Mouse (Mus musculus) right cerebral cortex, postnatal 4 days (tissue): ENCODE measurements around the gene Snap47.
A peak's percentile ranks its signal among the peaks of the same experiment; 100 is the strongest.

ENCODE experiments used
- DNase-seq: peaks from one replicate; pipeline ENCODE4 v3.0.0-alpha.2; 2022

The Snap47 gene

DNA sequence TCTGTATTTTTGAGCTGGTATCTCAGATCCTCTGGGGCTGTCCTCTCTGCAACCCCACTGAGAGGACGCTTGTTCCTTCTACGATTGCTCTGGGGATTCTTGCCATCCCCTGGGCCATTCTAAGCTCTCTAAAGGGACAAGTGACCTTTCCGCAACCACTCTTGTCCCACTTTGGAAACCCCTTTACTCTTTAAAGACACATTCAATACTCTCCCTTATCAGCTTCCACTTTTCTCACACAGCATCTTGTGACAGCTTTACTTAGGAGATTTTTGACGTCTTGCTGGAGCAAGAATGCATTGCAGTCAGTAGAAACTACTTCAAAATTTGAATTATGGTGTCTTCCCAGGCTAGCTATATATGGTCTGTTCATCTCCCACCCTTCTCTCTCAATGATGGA lies at the start of gene Snap47:
Gene Snap47 (minus strand): TSS at position 101 of the 400 bp plus-strand sequence.
- no peak for DNase-seq

DNA sequence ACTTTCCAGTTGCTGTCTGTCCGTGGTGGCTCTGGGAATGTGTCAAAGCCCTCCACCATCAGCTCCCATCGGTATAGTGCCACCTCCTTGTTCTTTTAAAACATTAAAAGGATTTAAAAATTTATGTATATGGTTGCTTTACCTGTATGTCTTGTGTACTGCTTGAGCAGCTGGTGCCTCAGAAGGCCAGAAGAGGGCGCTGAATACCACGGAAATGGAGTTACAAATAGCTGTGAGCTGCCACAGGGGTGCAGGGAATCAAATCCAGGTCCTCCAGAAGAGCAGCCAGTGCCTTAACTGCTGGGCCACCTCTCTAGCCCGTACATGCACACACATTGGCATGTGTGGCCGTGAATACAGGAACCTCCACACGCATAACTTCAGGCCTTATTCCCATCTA lies 46.8 kb upstream of the Snap47 start:
- no peak for DNase-seq

DNA sequence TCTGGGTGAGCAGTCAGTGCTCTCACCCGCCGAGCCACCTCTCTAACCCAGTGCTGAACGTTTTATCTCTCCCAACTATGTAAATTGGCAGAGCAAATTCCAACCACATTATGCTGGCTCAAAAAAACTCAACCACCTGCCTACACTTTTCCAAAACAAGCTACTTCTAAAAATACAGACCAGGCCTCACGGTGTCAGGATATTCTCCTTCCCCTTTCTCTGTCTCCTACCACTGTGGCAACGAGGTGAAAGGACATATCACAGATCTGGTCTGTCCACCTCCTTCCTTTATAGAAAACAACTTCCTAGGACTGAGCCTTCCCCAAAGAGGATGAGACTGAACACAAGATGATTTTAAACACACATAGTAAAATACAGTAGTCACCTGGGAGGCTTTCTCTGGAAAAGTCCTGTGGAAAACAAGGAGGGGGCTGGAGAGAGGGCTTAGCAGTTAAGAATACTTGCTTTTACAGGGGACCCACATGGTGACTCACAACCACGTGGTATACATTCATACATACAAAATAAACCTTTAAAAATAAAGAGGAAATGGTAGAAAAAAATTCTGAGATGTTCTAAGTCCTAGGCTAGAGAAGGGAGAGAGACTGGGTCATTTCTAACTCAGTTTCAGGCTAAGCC lies 45.8 kb upstream of the Snap47 start:
- DNase-seq = no peak

DNA sequence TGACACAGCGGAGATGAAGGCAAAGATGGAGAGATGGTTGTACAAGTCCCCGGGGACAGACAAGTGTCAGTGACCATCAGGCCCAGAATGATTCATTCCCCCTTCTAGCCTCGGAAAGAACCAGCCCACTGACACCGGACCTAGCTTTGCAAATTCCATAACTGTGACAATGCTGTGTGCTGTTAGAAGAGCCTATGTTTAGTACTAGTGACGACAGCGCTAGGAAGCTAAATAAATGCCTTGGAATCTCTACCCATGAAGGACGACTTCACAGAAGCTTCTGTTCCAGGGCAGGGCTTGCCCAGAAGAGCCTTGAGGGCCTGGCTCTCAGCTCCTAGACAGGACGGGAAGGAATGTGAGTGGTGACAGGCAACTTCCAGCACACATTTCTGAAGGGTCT lies 35.2 kb upstream of the Snap47 start:
- no peak for DNase-seq

DNA sequence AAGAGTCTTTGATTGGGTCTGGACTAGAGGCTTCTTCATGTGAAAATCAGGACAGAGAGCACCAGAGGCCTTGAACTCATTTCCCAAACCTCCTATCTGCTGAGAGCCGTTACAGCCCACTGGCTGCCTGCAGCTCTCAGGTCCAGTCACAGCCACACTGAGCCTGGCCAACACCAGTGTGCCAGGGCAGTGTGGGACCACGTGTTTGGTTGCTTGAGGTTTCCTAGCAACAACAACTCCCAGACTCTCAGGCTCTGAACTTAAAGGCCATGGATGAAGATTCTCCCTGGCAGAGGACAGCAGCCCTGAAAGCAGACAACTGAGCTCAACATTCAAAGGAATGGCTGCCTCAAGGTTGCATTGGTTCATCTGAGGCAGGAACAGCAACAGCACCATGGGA lies 34.7 kb upstream of the Snap47 start:
- DNase-seq = no peak

DNA sequence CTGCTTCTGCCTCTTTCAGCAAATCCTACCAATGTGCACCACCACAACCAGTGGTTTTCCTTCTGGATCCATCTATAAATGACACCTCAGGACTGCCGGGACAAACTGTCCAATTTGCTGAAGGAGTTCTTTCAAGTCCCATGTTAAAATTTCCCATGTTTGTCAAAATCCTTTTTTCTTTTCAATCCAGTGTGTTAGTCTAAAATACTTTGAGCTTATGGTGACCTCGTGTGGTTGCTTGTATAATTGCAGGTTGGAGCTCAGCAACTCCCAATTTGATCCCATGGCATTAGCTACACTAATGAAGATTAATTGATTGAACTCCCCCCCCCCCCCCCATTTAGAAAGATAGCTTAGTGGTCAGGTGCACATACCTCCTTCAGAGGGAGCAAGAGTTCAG lies 32.2 kb upstream of the Snap47 start:
- DNase-seq = peak; percentile 52

DNA sequence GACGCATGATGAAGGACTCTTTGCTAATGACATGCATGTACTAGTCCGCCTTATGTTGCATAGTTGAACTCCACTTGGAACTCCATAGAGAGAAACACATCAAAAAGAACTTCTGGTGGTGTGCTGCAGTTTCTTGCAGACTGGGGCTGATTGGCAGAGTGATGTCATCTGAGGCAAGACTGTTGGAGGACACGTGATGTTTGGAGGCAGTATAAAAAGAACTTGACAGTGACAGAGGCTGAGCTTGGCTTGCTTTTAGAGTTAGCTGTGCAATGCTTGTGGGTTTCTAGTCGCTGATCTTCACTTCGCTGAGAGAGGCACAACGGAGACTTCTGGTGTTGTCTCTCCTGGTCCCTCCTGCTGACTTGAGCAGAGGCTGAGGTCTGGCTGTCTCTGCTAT lies 26.3 kb upstream of the Snap47 start:
- DNase-seq = no peak

DNA sequence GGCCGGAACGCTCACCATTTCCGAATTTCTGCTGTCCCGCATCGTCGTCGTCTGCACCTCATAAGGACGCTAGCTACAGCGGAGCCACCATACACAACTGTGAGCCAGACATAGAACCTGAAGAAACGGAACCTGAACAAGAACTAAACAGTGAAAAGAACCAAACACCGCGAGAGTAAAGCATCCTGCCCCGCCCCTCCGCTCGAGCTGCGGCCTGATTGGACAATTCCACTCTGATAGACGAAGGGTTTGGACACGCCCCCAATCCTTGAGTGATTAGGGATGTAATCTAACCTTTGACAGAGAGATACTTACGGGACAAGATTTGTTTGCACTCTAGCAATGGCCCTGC lies 21.3 kb upstream of the Snap47 start, which contains the start of gene Zfp867:
Gene Zfp867 (minus strand): TSS at position 149 of the 352 bp plus-strand sequence.
- DNase-seq = peak; percentile 88

DNA sequence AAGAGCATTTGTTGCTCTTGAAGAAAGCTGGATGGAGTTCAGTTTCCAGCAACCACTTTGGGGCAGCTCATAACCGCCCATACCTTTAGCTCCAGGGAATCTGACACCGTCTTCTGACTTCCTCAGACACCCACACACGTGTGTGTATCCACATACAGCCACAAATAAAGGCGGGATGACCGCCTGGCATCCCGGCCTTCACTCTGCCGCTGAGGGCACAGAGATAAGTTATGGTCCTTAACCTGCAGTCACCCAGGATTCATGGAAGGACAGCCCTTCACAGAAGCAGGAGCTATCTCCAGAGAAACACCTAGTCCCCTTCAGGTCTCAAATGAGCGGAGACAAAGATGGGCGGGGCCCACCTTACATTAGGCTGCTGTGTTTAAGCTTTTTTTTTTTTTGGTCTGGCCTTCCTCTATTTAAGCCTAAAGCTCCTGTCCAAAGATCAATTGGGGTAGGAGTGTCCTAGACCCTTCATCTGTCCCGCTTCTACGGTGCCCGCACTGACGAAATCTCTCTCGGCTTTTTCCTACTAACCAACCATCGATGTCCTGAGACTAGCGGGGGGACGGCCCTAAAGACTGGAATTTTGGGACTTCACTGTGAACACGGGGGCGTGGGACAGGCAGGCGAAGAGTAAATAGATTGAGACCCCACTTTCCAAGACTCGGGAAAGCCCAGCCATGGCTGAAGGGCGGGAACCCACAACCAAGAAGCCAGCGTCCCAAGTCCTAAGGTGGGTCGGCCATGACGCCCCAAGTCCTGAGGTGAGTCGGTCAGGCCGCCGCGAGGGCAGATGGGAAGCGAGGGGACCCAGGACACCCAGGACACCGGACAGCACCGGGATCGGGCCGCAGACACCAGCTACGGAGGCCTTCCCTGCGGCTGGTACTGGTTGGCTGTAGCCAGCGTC lies 20.7 kb upstream of the Snap47 start:
- DNase-seq = no peak

DNA sequence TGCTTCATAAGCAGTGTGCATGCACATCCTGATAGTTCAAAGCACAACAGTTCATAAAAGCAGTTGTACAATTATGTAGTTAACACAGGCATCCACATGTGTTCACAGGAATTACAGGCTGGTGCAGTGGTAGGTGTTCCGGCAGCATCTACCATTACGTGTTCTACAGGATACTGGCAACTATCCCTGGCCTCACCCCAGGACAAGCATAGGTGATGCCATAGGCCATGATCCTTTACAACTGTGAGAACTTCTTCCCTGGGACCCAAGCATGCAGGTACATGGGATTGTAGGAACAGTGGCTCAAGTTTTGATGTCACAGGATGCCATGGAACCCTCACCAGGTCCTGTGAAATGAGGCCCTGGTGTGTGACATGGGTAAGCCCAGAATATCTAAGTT lies 9.5 kb upstream of the Snap47 start:
- DNase-seq = no peak

DNA sequence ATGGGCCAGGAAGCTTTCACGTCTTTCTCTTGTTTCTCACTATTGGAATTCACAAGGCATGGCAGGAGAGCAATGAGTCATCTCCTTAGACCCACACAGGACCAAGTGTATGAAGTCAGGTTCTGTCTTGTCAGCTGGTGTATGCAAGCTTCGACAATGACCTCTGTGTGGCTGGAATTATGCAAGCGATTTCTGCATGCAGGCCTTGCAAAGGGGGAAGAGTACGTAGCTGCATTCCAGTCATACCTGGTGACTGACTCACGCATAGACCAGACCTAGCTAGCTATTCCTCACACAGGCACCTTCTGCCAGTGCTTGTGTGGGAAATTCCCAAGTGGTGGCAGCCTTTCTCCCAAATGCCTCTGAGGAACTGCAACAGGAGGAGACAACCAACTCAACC lies 8.0 kb upstream of the Snap47 start:
- DNase-seq = no peak

DNA sequence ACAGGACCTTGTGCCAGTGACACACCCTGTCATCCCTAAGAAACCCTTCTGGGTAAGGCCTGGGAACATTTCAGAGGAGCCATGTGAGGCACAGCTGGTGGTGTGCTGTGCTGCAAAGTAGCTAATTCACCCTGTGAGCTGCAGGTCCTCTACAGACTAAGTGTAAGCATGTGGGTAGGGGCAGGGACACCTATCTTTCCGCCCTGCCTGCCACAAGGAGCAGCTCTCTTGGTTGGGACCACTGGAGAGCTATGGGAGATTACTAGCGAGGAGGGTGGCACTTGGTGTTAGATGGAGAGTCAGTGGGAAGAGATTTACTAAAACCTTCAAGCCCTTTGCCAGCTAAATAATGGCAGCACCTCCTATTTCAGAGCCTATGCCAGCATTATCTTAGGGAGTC lies 5.9 kb upstream of the Snap47 start:
- DNase-seq = no peak

DNA sequence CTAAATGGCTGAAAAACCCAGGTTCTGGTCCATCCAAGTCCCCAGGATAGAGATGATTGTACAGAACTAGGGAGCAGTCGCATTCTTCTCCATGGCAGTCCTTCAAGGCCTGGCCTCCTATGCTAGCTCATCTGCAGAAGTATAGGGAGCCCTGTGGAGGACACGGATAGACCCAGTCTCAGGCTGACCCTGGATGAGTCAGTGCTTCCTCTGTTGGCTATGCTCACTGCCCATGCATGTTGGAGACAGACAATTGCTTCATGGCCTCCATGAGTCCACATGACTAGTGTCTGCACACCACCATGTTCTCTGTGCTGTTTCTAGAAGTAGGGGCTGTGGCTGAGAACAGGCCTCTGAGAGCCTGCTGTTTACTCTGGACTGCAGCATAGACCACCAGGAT lies 5.4 kb upstream of the Snap47 start:
- no peak for DNase-seq

DNA sequence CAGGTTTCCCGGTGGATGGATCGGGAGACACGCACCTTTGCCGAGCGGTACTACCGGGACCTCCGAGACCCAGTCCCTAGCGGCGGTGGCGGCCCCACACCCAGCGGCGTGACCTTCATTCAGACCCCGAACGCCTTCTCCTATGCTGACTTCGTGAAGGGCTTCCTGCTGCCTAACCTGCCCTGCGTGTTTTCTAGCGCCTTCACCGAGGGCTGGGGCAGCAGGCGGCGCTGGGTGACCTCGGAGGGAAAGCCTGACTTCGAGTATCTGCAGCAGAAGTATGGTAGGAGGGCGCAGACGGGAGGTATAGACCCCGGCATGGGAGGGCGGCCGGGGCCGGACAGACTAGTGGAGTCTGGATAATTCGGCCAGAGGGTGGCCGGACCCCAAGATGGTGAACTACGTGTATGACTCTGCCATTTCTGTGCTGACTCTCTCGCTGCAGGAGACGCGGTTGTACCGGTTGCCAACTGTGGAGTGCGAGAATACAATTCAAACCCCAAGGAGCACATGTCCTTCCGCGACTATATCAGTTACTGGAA lies 685 bp downstream of the Snap47 start:
- DNase-seq = no peak

DNA sequence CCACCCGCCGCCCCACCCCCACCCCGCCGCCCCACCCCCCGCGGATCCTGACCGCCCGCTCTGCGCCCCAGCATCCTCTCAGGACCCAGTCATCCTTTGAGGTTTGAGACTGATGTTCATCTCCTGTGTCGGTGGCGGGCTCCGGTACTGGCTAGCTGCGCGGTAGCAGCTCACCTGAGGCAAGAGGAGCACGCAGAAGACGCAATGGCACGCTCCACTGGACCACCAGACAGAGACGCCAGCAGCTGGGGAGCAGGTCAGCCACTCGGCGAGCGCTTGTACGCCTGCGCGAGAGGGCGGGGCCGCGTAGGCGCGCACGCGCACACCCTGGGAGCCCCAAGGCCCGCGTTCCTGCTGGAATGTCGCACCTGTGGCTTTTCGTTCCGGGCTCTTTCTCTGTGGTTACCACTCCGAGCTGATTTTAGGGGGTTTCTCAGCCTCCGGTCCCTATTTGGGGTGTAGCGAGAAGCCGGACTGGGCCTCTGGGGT lies 1.2 kb downstream of the Snap47 start, which contains the start of gene Jmjd4:
Gene Jmjd4 (plus strand): TSS at position 305 of the 489 bp plus-strand sequence.
- peak; percentile 92 for DNase-seq

DNA sequence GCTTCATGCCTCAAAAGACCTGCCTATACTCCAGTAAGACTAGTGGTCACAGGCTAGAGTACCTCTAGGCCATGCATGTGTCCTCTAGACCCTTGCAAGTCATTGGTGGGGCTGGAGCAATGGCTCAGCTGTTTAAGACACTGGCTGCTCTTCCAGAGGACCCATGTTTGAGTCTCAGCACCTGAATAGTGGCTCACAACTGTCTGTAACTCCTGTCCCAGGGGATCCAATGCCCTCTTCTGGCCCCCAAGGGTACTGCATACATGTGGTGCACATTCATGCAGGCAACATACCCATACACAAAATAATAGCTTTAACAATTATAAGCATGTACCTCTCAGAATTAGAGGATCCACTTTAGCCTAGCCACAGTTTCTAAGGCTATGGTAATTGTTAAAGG lies 7.9 kb downstream of the Snap47 start:
- no peak for DNase-seq

DNA sequence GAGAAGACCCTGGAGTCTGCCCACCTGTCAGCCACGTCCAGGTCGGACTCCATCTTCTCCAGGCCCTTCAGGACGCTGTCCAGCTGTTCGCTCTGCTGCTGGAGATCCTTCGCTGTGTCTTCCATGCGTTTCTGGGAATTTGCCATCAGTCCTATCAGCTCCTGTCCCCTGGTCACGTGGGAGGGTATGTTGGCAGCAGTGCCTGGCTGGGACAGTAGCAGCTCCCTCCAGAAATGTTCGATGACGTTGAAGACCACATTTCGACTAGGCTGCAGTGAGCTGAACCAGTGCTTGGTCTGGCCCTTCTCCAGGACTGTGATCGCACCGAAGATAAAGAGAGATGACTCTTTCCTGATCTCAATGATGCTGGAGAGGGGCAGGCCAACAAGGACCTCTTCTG lies 13.0 kb downstream of the Snap47 start:
- DNase-seq = no peak

DNA sequence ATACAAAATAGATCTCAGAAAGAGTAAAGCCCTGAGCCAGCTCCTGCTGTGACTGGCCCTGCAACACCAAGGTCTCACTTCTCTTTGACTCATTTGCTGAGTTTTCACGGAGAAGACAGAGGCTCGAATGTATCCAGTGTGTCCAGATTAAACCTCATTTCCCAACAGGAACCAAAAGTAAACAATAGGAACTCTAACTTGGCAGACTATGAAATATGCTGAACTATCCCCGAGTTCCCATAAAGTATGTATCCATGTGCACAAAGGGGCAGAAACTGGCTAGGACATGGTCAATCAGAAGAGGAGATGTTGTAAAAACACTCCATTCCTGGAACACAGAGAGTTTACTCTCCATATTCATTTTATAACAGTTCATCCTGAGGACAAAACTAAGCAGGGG lies 18.7 kb downstream of the Snap47 start:
- DNase-seq = no peak

DNA sequence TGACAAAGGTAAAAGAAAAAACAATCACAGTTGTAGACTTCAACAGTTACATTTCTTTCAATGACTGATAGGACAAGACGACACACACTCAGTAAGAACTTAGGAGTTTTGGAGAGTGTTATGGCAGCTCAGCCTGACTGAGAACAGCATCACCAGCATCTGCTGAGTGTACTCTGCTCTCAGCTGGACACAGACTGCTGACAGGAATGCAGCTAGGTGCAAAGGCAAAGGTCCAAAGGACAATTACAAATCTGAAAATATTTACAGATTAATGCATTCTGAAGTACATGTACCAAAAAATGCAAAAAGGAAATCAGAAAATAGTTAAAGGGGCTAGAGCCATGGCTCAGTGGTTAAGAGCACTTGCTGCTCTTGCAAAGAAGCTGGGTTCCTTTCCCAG lies 21.0 kb downstream of the Snap47 start:
- no peak for DNase-seq

DNA sequence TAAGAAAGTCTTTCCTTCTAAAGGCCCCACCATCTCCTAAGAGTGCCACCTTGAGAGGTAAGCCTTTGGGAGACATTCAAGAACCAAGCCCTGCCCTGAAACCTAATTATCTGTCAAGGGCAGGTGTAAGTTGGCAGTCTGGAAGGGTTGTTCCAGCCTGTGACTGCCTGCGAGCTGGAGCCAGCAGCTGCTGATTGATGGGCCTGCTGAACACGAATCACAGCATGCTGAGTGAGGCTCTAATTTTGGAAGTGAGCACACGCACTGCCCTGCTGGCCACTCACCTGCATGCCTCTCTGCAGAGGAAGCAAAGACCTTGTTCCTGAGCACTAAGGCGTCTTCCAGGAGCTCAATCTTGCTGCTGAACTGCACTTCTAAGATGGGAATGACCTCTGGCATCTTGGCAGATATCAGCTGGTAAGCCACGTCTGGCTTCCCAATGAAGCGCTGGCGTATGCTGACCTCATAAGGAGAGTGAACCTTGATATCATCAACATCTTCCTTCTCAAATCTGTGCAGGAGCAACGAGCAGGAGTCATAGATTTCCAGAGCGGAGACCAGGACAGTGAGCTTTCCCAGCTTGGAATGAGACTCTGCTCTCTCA lies 22.8 kb downstream of the Snap47 start:
- DNase-seq = no peak

DNA sequence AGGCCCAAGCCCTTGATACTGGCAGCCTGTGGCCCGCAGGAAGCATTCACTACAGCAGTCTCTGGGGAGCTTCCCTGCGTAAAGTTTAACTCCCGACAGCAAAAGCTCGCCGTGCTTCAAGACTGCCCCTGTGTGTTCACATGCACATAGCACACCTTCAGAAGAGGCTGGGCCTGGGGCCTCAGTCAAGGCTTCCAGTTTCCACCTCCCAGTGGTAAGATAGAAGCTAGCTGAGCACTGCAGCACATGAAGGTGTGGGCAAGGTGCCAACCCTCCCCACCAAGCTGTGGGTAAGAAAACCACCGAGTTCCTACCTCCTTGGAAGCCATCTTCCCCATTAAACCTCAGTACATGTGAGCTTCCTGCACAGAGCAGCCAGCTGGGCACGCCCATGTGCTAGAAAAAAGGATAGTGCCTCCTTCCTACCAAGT lies 25.3 kb downstream of the Snap47 start:
- peak; percentile 34 for DNase-seq

DNA sequence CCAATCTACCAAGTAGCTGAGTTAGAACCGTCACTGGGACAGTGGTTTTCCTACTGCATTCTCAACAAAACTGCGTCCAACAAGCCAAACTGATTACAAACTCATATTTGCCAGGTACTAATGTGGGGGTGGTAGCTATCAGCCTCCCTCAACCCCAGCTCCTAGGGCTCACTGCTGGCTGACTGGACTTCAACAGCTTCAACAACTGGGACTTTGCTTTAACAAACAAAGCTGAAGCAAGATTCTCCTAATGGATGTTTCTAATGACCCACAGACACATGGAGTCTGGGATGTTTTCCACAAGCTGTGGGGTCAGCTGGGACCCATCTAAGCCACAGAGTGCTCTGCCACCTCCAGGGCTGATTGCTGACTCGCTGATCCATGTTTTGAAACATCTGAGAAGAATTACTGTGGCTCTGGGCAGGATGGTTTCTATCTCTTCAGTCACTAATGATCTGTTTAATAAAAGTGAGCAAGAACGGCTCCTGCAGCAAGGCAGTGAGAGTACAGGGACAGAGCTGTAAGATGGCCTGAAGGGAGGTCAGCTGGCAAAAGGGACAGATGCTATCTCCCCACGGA lies 27.9 kb downstream of the Snap47 start:
- DNase-seq = no peak

DNA sequence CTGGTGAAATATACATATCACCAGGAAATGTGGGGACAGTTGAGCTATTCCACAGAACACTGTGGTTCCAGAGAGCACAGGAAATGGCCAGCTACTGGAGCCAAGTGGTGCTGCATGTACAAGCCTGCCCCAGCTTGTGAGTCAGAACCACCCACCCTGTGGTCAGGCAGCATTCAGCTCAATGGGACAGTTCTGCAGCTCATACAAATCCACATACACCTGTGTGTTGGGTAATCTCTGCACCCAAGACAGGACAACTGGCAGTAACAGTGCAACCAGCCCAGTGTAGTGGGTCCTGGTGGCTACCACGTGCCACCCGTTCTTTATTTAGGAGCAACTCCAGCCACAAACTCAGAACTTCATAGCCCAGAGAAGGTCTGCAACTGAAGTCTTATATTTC lies 29.0 kb downstream of the Snap47 start:
- no peak for DNase-seq
